Mouse (Mus musculus) liver, postnatal 0 days (tissue): Measurements from ENCODE around the gene Ulbp1.

Source experiments
- CTCF ChIP-seq: sonication (generic); IDR thresholded peaks from 2 replicates; pipeline ENCODE4 v1.5.1; 2016; ENCODE audit warnings: antibody characterized with exemption, low read depth
- EP300 ChIP-seq: IDR thresholded peaks from 2 replicates; pipeline ENCODE4 v1.6.1; 2016; ENCODE audit warnings: antibody characterized with exemption, low read depth, mild to moderate bottlenecking

- TF ChIP-seq EP300 (no peak), CTCF (no peak)
These were observed 3.0 kb downstream of the Ulbp1 start for GRCm38 (mm10) chr10:7470457-7470856.
